Mouse (Mus musculus) embryo, embryonic 11 days (tissue): Measurements from ENCODE around the gene Sox21.

Source experiments
- DNase-seq: peaks from one replicate; pipeline ENCODE4 v3.0.0-alpha.2; 2015

The Sox21 gene

GRCm38 (mm10) chr14:118236886-118237289 lies at the start of gene Sox21:
TSS of gene Sox21 (minus strand) at chr14:118237030.
- DNase-seq = peak; percentile 86

GRCm38 (mm10) chr14:118286096-118286495 lies 49.3 kb upstream of the Sox21 start:
- DNase-seq = no peak

DNA sequence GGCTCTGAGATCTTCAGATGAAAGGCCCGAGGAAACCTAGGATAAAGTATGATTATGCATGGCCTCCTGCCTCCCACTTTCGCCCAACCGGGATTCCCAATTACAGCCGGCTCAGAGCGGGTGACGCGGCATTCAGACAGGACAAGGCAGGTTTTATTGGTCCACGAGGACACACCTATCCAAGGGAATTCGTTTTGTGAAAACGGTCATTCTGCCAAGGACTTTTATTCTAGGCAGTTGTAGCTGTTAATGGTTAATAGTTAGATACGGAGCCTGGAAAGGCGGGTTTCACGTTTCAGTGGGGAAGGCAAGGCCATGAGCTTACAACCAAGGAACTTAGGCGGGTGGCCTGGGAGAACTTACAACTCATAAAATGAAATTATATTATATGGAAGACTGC lies 46.1 kb upstream of the Sox21 start:
- no peak for DNase-seq

DNA sequence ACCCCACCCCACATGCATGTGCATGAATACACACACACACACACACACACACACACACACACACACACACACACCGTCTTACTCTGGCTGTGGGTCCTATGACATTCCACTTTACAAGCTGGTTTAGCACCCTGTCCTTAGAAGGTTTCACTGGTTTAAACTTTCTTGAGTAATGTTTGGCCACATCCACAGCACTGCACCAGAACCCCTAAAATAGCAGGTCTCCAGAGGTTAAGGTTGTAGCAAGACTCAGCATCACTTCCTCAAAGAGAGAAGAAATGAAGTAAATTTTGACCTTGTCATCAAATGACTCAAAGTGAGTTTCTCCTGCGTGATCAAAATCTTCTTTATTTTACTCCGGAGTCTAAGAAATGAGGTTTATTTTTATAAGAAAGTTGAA lies 45.4 kb upstream of the Sox21 start:
- DNase-seq = no peak

- DNase-seq = no peak
Measured at GRCm38 (mm10) chr14:118277704-118278498, 41.1 kb upstream of the Sox21 start.

DNA sequence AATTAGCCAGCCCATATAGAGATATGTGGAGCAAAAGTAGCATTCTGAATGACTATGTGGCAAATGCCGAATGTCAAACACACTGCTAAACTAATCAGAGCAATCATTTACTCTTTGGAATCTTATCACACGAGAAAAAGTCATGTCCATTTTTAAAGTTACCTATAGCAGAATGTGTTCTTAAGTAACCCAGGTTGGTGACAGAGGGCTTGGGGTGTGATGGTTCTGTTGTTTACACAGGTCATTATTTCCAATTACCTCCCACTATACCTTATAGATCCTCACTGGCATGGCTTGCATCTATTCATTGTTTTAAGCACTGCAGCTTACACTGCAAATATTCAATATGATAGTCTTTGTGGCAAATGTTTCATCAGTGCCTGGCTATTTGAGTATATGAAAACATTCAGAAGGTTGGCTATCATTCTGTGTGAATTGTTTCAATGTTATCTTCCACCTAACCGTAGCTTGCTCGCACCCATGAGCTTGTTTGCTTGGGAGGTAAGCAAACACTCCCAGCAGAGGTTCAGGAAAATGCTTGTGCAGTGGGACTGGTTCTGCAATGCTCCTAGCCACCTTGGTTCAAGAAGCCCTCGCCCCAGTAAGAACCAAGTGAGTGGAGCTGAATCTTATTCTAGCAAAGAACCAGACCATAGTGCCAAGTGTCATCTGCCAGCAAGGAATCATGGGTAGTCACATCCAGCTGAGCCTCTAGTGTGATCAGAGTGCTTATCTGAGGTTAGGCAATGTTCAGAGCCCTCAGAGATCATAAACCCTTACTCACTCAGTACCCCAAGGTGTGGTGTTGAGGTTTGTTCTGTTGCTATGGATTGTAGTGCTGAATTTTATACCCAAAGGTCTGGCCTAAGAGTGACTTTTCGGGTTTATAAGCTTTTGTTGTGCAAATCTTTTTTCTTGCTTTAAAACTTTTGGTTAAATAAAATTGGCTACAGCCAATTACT lies 36.0 kb upstream of the Sox21 start:
- no peak for DNase-seq

DNA sequence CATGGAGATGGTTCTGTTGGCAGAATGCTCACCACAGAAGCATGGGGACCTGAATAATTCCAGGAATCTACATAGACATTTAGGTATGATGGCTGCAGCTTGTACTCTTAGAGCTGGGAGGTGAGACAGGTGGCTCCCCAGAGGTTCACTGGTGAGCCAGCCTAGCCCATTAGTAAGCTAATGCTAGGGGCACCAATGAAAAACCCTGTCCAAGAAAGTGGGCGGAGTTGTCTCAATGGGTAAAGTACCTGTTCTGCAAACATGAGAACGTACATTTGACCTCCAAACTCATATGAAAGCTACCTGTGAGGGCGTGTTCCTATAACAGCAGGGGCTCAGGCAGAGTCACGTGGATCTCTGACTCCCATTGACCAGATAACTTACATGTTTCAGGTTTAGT lies 32.0 kb upstream of the Sox21 start:
- DNase-seq = no peak

- DNase-seq = no peak
Measured at GRCm38 (mm10) chr14:118266660-118267059, 29.8 kb upstream of the Sox21 start, which contains the start of gene Gm9376. TSS of gene Gm9376 (plus strand) at chr14:118266960.

- no peak for DNase-seq
Measured at GRCm38 (mm10) chr14:118253381-118253780, 16.6 kb upstream of the Sox21 start.

DNA sequence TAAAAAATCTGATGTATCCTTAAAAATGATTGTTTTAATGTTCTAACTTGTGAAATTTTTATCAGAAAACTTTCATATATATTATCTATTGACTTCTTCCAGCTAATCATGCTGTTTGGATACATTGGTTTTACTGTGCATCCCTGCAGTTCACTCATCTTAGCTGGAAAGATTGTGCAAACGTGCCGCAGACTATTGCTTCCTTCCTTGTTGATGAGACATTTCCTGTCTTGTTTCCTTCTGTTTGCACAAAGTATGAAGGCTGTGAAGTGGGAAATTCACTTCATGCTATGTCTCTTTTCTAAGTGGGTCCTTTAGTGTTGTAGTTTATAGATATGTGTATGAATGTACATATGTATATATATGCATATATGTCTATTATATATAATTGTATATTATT lies 4.6 kb upstream of the Sox21 start:
- no peak for DNase-seq

GRCm38 (mm10) chr14:118239351-118239750 lies 2.5 kb upstream of the Sox21 start:
- no peak for DNase-seq

DNA sequence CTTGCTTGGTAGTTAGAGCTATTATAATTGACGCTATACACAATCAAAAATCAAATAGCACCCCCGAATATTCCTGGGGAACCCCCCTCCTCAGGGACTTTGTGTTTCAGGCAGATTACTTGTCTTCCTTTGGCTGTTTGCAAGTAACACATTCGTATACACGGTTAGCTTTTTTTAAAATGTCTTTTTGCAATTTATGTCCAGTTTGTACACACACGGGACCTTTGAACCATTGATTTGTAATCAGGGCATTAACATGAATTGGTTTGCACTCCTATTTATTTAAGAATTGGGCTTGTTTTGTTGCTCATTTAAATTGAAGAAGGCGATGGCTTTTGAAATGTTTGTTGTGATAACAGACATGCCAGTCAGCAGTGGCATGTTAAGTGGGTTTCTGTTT lies 956 bp upstream of the Sox21 start:
- DNase-seq = no peak

GRCm38 (mm10) chr14:118235973-118236885 lies 601 bp downstream of the Sox21 start:
- DNase-seq = peak; percentile 83

- DNase-seq = peak; percentile 71
Measured at GRCm38 (mm10) chr14:118235361-118235972, 1.4 kb downstream of the Sox21 start.

GRCm38 (mm10) chr14:118234541-118235210 lies 2.2 kb downstream of the Sox21 start:
- DNase-seq = peak; percentile 59

DNA sequence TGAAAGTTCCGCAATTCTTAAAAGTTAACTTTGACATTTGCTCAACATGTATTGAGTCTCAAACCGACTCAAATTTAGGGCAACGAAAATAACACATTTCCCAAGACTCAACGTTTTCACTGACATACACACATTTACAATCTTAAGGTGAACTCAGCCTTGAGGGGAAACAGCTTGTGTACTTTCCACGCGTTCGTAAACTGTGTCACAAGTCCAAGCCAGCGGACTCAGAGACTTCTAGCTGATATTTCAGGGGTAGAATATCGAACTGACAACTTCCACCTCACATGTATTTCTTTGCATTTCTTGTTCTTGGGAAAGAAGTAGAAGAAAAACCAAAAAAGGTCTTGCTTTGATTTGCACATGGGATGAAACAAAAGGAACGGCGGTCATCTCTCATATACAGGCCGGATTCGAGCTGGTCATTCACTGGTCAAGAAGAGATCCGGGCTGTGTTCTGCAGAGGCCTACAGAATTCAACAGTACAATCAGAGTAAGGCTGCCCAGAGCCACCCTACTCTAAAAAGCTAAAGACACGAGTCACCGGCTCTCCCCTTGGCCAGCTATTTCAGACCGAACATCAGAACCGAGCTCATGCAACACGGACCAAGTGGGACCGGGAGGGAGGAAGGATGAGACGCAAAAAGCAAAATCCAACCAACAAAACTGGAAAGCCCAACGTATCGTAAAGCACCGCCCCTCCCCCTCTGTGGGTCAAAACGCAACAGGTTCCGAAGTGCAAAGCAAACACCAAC lies 2.9 kb downstream of the Sox21 start:
- peak; percentile 42 for DNase-seq

DNA sequence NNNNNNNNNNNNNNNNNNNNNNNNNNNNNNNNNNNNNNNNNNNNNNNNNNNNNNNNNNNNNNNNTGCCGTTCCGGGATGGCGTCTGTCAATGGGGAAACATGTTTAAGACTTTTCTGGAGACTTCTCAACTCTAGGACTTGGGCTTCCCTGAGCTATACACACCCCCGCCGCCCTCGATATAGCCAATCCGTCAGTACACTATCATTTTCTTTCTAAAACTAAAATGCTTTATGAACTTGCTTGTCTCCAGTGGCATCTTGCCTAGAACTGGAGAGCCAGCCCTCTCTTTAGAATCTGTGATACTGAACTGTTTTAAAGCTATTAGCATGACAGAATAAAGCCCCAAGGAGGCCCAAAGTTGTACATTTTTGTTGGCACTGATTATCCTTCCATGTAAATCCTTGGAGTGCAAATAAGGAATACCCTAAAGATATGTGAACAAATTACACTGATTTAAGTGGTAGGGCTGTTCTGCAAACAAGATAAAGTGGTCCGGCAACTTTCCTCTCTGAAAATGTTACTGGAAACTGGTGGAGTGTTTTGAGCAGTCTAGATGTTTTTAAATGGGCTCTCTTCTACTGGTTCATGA lies 4.4 kb downstream of the Sox21 start:
- DNase-seq = peak; percentile 60

DNA sequence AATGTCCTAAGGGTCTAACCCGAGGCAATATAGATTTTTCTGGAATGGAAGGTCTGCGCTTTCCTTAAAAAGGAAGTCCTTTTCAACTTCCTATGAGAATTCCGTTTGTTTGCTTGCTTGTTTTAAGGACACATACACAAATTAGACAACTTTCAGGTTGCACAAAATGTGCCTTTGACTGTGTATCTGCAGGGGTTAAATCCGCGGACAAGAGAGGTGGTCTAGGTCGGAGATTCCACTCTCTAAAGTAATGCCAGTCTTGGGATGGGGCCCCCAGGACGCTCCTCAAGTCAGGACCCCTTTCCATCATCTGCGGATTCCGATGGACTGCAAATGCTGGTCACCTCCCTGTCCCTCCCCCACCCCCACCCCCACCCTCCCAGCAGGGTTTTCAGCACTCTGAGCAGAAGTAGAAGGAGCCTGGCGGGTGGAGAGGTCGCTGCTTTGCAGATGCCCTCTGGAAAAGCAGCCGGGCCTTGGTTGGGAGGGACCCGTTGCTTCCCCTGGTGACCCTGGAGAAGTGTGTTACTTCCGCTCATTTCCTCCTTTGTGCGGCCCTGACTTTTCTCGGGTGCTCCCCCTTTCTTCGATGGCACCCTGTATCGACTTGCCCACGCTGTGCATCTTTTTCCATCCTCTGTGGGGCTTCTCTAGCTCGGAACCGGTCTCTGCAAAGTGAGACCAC lies 10.2 kb downstream of the Sox21 start:
- peak; percentile 67 for DNase-seq

DNA sequence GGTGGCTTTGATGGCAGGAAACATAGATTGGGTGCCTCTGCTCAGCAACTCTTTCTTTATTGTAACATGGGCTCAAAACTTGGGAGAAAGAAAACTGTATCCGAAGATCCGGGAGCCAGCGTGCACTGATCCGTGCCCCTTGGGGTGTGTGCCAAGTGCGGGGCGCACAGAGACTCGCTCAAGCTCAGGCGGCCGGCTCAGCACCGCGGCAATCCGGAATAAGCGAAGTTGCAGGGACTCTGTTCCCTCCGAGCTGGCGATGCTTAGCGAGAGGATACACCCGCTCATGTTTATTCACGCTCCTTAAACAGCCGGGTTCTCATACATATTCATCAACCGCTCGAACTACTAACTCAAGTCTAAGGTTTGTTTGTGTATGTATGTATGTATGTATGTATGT lies 10.9 kb downstream of the Sox21 start:
- peak; percentile 81 for DNase-seq
